Comparison of ENCODE assay signal across 1 mouse cellular context in genomic region chr7:19270509-19271237, GRCm38 (mm10).
A peak's percentile ranks its signal among the peaks of the same experiment; 100 is the strongest.
TF ChIP-seq lines count a peak whose summit lies in the region.

No protein-coding gene starts in this region.

TF ChIP-seq in MEL, 35 proteins besides CTCF, POLR2A, EP300 and RAD21:
- no peak for TF ChIP-seq UBTF (IDR thresholded peaks at IDR 0.05; ENCODE audit: borderline replicate concordance, insufficient read depth, low read depth, low read length)
- TF ChIP-seq SIN3A (IDR thresholded peaks at IDR 0.05; ENCODE audit: low read length), result peak; percentile 13
- TF ChIP-seq USF2 (IDR thresholded peaks at IDR 0.05; ENCODE audit: borderline replicate concordance in 1 of 2, insufficient read depth in 1 of 2, low read depth in 1 of 2, low read length in 2 of 2), result no peak
- TF ChIP-seq CHD2 (IDR thresholded peaks at IDR 0.05; ENCODE audit: low read length), result no peak
- no peak for TF ChIP-seq ELF1 (IDR thresholded peaks at IDR 0.05; ENCODE audit: low read depth, low read length)
- no peak for TF ChIP-seq BHLHE40 (IDR thresholded peaks at IDR 0.05; ENCODE audit: borderline replicate concordance, low read depth, low read length)
- no peak for TF ChIP-seq ZC3H11A (IDR thresholded peaks at IDR 0.05; ENCODE audit: low read depth, low read length)
- TF ChIP-seq KAT2A (conservative IDR thresholded peaks at IDR 0.05; ENCODE audit: low read depth, low read length), result no peak
- TF ChIP-seq MAZ (IDR thresholded peaks at IDR 0.05; ENCODE audit: low read depth, low read length), result peak; percentile 8; the same call in 1 of the 2 replicates
- TF ChIP-seq SMC3 (IDR thresholded peaks at IDR 0.05; ENCODE audit: low read depth, low read length), result no peak
- no peak for TF ChIP-seq ZNF384 (IDR thresholded peaks at IDR 0.05; ENCODE audit: low read depth, low read length)
- 0 out of 2 replicates have a peak, but pooled peaks have one; percentile 8 for TF ChIP-seq ETS1 (IDR thresholded peaks at IDR 0.05; ENCODE audit: low read depth, low read length)
- TF ChIP-seq MYC (IDR thresholded peaks at IDR 0.05; ENCODE audit: low read depth, low read length), result no peak
- no peak for TF ChIP-seq MXI1 (IDR thresholded peaks at IDR 0.05; ENCODE audit: low read depth, low read length)
- TF ChIP-seq NRF1 (IDR thresholded peaks at IDR 0.05; ENCODE audit: insufficient read depth, low read depth, low read length, poor library complexity, severe bottlenecking), result no peak
- TF ChIP-seq MEF2A (IDR thresholded peaks at IDR 0.05; ENCODE audit: extremely low read depth, insufficient replicate concordance, low read depth, low read length, poor library complexity, severe bottlenecking), result no peak
- TF ChIP-seq RCOR1 (IDR thresholded peaks at IDR 0.05; ENCODE audit: low read depth, low read length), result no peak
- no peak for TF ChIP-seq TCF12 (IDR thresholded peaks at IDR 0.05; ENCODE audit: low read depth, low read length)
- no peak for TF ChIP-seq E2F4 (IDR thresholded peaks at IDR 0.05; ENCODE audit: borderline replicate concordance, low read depth, low read length)
